Mouse (Mus musculus): ENCODE measurements around the gene Akap11. TPM values are rescaled to one million over a fixed set of nuclear protein-coding genes. Genes with fewer than 3 reads are reported as not detected.

The Akap11 gene
- polyA plus RNA-seq, 1 experiment: 6.9 TPM

- Histone ChIP-seq H3K4me3 (ENCODE audit: insufficient read depth, low read depth, low read length) (no peak overlapping the region), H3K4me1 (ENCODE audit: control insufficient read depth, insufficient read depth, insufficient read length, low read length) (no peaks in the 10 kb centered on the region), H3K27ac (replicated peaks; ENCODE audit: low read depth, low read length) (no peak overlapping the region)
Observed at GRCm38 (mm10) chr14:78447542-78447941, 89.1 kb downstream of the Akap11 start.

Other genes starting within 250 kb of the Akap11 start
- not detected in 2 replicates for gene Tnfsf11, start 228.8 kb downstream of the Akap11 start, polyA plus RNA-seq (2012; ENCODE audit: insufficient read depth, insufficient read length, missing spikeins)
- 1.1 and 1.2 TPM in 2 replicates for gene Dgkh, start 196.0 kb upstream of the Akap11 start, polyA plus RNA-seq (2012; ENCODE audit: insufficient read depth, insufficient read length, missing spikeins)

All from brown adipose tissue, adult 24 weeks (tissue).